Mouse (Mus musculus): Measurements from ENCODE around the gene Ddi2.

DNA sequence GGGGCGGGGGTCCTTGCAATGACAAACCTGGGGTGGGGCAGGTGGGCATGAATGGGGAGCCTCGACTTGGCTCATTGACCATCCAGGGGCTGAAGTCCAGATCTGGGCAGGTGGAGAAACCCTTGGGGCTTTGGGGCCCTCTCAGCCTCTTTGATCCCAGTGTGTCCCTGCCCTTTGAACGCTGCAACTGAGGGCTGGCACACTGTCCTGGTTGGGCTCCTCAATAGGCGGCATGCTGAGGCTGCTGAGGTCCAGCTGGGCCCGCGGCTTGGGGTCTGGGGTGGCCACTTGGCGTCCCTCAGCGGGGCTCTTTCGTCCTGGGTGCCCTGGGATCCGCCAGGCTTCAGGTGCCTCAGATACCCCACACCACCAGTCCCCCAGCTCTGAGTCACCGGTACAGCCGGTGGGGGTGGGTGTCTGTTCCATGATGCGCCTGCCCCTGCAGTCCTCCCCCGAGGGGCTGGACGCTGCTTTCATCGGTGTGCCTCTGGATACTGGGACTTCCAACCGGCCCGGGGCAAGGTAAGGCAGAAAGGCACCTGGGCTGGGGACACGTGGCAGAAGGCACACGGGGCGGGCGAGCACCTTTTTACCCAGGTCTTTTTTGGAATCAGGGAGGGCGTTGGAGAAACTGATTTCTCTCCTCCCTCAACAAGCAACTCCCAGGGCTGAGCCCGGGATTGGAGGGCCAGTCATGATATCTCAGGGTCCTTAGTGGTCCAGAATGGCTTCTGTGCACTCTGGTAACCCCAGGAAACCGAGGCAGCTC is 23.5 kb upstream of the Ddi2 start, which contains the start of gene Agmat:
- TF ChIP-seq POLR2A (IDR thresholded peaks at IDR 0.05; ENCODE audit: borderline replicate concordance, low read depth, low read length) (no peak), CTCF (IDR thresholded peaks at IDR 0.05; ENCODE audit: low read depth, low read length) (no peak)

Measured in bone marrow macrophage, adult 2 months (primary cell).